Mouse (Mus musculus): ENCODE results near the gene Dscaml1.

Gene Dscaml1

GRCm38 (mm10) chr9:45633036-45633435, 206.6 kb downstream of the Dscaml1 start:
- peak; percentile 3 for DNase-seq (ENCODE audit: low spot score)

GRCm38 (mm10) chr9:45634978-45635377, 208.6 kb downstream of the Dscaml1 start:
- no peak for DNase-seq (ENCODE audit: low spot score)

DNA sequence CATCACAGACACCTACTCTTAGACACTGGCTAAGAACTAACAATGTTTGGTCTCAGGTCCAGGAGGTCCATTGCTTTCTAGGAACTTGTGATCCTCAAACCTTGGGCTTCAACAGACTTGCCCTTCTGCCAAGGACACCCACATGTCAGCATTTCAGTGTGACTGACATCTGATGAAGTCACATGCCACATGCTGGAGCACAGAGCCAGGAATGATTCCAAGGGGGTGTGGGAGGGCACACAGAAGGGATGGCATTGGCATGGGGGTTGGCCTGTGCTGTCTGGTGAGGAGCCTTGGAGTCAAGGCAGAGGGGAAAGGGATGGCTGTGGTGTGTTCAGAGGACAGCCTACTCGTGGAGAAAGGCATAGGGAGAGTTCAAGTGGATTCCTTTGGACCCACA, 210.9 kb downstream of the Dscaml1 start:
- DNase-seq (ENCODE audit: low spot score) = no peak

- no peak for DNase-seq (ENCODE audit: low spot score)
Observed at GRCm38 (mm10) chr9:45638184-45638917, 211.9 kb downstream of the Dscaml1 start.

DNA sequence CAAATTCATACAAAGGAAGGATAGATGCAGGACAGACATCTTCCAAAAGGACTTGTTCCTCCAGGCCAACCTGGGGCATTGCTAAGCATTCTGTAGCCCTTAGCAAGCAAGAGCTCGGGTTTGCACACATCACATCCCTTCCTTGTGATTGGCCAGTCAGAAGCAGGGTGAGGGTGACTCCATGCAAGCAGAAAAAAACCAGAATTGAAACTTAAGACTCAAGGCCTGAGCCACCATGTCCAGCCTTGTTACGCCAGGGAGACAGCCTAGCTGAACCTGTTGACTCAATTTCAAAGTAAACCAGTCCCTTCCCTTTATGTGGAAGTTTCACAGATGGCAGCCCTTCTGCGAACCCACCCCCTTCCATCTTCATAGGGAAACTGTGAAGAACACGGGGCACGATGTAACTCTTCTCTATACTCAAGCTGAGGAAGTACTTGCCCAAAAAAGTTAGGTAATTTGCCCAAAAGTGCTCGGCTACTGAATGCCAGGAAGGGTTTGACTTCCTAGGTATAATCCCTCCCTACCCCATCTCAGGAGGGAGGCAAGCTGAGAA, 218.5 kb downstream of the Dscaml1 start:
- no peak for DNase-seq (ENCODE audit: low spot score)

DNA sequence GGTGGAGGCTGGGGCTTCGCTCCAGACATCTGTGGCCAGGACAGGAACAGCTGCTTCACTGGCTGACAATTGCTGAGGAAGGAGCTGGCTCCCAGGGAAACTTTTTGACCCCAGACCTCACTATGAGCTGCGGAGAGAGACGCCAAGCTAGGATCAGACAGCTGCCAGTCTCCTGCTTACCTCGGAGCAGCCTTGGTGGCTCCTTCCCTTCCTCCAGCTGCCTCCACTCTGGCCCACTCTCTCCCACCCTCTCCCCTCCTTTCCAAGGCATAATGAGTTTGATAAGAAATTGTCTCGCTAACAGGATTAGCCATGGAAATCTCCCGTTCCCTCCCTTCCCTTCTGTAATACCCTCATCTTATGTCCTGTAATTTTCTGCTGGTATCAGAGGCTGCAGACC, 219.1 kb downstream of the Dscaml1 start:
- DNase-seq (ENCODE audit: low spot score) = no peak

- no peak for DNase-seq (ENCODE audit: low spot score)
Observed at GRCm38 (mm10) chr9:45651078-45651809, 224.8 kb downstream of the Dscaml1 start.

DNA sequence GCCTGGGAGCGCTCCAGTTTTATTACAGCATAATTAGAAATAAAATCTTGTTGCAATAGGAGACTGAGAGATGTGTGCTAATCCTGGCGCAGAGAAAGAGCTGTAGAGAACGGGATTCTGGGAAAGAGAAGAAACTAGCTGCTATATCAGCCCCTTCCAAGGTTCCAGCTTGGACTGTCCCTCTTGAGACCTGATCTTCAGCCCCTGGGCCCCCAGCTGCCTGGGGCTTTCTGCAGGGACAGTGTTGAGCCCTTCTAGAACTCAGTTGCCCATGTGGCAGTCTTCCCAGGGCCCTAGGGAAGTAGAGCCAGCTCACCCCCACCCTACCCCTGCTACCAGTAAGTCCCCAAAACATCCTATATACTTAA, 225.4 kb downstream of the Dscaml1 start:
- DNase-seq (ENCODE audit: low spot score) = no peak

GRCm38 (mm10) chr9:45657172-45658062, 231.0 kb downstream of the Dscaml1 start:
- DNase-seq (ENCODE audit: low spot score) = no peak

DNA sequence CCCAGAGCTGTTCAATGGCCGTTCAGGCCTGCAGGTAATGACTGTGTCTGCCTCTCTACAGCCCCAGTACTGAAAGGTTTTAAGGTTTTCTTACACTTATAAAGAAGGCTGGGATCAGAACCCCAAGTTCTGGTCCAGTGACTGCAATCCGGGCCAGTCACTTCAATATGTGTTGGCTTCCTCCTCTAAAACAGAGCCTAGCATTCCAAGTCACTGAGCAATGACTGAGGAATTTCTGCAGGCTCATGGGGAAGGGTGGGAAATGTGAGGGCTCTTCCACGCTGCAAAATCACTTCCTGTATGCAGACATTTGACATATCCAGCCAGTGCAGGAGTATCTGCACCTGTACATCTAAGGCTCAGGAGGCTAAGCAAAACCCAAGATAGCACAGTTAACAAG, 233.8 kb downstream of the Dscaml1 start:
- DNase-seq (ENCODE audit: low spot score) = no peak

GRCm38 (mm10) chr9:45662471-45662870, 236.0 kb downstream of the Dscaml1 start:
- DNase-seq (ENCODE audit: low spot score) = no peak

DNA sequence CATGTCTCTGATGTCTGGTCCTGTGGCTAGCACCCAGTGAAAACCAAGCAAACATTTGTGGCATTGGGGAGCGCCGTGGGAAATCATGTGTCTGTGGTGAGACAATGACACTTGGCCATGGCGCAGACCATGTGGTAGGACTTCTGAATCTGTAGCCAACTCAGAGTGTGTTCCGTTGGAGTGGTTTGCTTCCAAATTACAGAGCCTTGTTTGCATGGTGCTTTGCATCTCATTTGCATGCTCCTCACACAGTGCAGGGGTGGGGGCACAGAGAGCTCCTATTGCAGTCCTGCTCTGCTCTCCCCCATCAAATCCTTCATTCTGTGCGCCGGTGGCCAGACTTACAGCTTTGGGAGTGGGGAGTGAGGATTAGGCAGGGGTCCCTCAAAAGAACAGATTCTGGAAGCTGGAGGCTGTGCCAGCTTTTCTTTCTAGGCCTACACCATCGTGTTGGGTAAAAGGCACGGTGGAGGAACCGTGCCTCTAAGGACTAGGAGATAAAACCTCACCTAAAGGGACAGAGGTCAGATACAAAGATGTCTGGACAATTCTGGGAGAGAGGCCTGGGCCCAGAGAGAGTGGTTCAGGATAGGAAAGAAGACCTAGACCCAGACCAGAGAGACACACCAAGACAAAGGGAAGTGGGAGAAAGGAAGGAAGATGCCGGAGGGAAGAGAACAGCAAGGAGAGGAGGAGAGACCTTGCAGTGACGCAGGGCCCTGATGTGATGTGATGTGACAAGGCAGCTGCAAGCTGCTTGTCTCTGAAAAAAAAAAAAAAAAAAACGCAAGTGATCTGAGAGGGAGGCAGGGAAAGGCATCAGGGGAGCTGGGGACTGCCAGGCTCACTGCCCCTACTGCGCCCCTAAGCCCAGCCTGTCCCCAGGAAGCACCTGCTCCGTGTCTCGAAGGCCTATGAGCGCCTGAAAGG, 237.2 kb downstream of the Dscaml1 start:
- DNase-seq (ENCODE audit: low spot score) = no peak

GRCm38 (mm10) chr9:45664326-45664725, 237.9 kb downstream of the Dscaml1 start:
- DNase-seq (ENCODE audit: low spot score) = no peak

DNA sequence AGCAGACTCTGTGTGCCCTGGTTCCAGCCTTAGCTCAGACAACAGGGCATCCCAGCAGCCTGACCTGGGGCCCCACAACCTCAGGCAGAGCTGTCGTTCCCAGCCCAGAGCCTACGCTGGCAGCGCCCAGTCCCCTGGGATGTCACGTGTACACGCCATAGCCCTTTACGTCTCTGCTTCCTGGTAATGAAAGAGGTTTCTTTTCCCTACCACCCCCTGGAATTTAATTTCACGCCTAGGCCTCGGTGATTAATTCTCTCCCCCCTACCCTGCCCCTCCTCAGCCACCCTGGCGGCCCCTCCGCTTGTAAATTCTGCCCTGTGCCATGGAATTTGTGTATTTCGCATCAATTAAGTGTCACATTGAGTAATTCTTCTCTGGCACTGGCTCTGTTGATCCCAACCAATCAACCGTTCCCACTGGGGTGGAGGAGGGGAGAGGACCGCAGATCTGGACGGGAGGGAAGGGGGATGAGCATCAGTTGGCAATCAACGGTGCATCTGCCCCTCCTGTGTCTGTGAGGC, 238.5 kb downstream of the Dscaml1 start:
- no peak for DNase-seq (ENCODE audit: low spot score)

DNA sequence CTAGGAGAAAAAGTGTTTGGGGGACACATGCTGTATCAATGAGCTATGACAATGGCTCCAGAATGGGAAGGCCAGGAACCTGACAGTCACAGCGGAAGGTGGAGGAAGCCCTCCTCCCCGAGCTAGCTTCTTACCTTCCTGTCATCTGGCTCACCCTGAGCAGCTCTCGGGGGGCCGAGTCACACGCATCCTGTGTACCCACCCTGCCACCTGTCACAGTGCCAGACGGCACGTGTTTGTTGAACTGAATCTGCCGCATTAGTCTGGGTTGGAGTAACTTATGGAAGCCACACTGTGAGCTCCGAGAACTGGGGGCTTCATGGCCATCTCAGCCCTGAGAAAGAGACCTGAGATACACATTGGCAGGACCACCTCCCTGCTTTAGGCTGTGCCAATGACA, 249.5 kb downstream of the Dscaml1 start:
- DNase-seq (ENCODE audit: low spot score) = no peak

DNA sequence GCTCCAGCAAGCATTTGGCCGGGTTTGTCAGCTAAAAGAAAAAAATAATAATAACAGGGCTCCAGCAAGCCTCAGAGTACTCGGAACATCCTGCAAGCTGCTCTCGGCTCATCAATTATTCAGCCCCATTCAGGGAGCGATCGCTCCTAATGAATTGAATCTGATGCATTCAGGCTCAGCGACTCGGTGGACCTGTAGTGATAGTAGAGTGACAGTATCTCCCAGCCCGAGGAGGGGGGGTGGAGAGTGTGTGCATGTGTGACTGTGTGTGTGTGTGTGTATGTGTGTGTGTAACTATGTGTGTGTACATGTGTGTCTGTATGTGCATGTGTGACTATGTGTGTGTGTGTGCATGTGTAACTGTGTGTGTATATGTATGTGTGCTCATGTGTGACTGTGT, 250.2 kb downstream of the Dscaml1 start:
- DNase-seq (ENCODE audit: low spot score) = no peak

- DNase-seq (ENCODE audit: low spot score) = peak; percentile 21
Observed at GRCm38 (mm10) chr9:45677236-45677781, 250.9 kb downstream of the Dscaml1 start.

GRCm38 (mm10) chr9:45677952-45678663, 251.7 kb downstream of the Dscaml1 start:
- DNase-seq (ENCODE audit: low spot score) = no peak

DNA sequence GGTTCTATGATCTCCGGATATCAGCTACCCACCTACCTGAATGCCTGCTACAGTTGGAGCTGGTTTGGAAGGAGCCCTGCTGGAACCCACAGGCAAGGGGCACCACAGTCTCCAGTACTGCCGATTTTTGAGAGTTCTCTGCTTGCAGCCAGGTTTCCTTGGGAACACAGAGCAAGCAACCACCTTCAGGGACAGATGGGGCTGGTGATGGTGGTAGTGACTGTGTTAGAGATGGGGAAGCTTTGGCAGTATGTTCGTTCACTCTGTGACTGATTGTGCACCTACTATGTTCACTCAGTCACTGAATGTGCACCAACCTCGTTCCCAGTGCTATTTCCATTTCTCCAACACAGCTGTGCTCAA, 252.2 kb downstream of the Dscaml1 start:
- no peak for DNase-seq (ENCODE audit: low spot score)

- DNase-seq (ENCODE audit: low spot score) = no peak
Observed at GRCm38 (mm10) chr9:45682461-45682998, 256.1 kb downstream of the Dscaml1 start.

Data from adipocyte (in vitro differentiated cells).